Mouse (Mus musculus) stomach, postnatal 0 days (tissue): Measurements from ENCODE around the gene Slc7a6. TPM values are rescaled to one million over a fixed set of nuclear protein-coding genes. Genes with fewer than 3 reads are reported as not detected.
"Not testable (repeated sequence)": the region's sequence is repeated elsewhere in the genome, so short reads cannot be mapped to it uniquely, and the experiment has no call there.

ENCODE experiments used
- ATAC-seq: fragments of 200-750 bp; cut with Nextera tagmentation; 2 replicates; pipeline ENCODE4 v1.8.0; 2017; ENCODE audit not compliant: low FRiP score, low TSS enrichment
- DNase-seq: peaks from one replicate; pipeline ENCODE4 v3.0.0-alpha.2; 2016; ENCODE audit warnings: low spot score
- H3K27ac ChIP-seq: fragments of 300-500 bp; sonication (generic); replicated peaks from 2 replicates; pipeline ENCODE4 v1.5.1; 2014; ENCODE audit warnings: mild to moderate bottlenecking, control low read depth
- H3K27me3 ChIP-seq: fragments of 300-500 bp; sonication (generic); 2 replicates; pipeline ENCODE4 v1.6.1; 2014; ENCODE audit warnings: low read length; ENCODE audit not compliant: control insufficient read depth, insufficient read depth
- H3K36me3 ChIP-seq: fragments of 300-500 bp; sonication (generic); 2 replicates; pipeline ENCODE4 v1.6.1; 2014; ENCODE audit warnings: low read length, mixed read lengths; ENCODE audit not compliant: control insufficient read depth, insufficient read depth
- H3K4me1 ChIP-seq: fragments of 300-500 bp; sonication (generic); replicated peaks from 2 replicates; pipeline ENCODE4 v1.6.1; 2014; ENCODE audit warnings: antibody characterized with exemption; ENCODE audit not compliant: control insufficient read depth, insufficient read depth
- H3K4me2 ChIP-seq: fragments of 300-500 bp; sonication (generic); replicated peaks from 2 replicates; pipeline ENCODE4 v1.6.1; 2014; ENCODE audit warnings: low read depth, mild to moderate bottlenecking, control low read depth, moderate library complexity
- H3K4me3 ChIP-seq: fragments of 300-500 bp; sonication (generic); 2 replicates; pipeline ENCODE4 v1.5.1; 2014; ENCODE audit warnings: low read depth, low read length, control low read depth
- H3K9ac ChIP-seq: fragments of 300-500 bp; sonication (generic); 2 replicates; pipeline ENCODE4 v1.6.1; 2014; ENCODE audit warnings: mild to moderate bottlenecking, low read length, control low read depth, mixed read lengths
- H3K9me3 ChIP-seq: fragments of 300-500 bp; sonication (generic); 2 replicates; pipeline ENCODE4 v1.6.1; 2016; ENCODE audit warnings: low read length; ENCODE audit not compliant: control insufficient read depth
- CTCF ChIP-seq: IDR thresholded peaks from 2 replicates; pipeline ENCODE4 v1.5.1; 2016; ENCODE audit warnings: antibody characterized with exemption, low read depth, mild to moderate bottlenecking, moderate library complexity
- EP300 ChIP-seq: optimal IDR thresholded peaks from 2 replicates; pipeline ENCODE3; 2016; ENCODE audit warnings: antibody characterized with exemption
- WGBS: fragments of 180-500 bp; shearing (Covaris S2); extraction: QIAGEN DNeasy Blood & Tissue Kit; methylation state at CpG from one replicate; pipeline ENCODE4 v1.1.7; 2014; 5-methylcytosine and 5-hydroxymethylcytosine counted together
- polyA plus RNA-seq: library from polyadenylated mRNA; unstranded; fragments of >200 nt; fragmentation: Nextera tagmentation; extraction: Ambion mirVana; gene quantifications from 2 replicates; pipeline ENCODE4 v1.2.1, GENCODE M21; 2015

Slc7a6 gene
- polyA plus RNA-seq, 1 experiment from 2014 or later: 25.8 TPM

DNA sequence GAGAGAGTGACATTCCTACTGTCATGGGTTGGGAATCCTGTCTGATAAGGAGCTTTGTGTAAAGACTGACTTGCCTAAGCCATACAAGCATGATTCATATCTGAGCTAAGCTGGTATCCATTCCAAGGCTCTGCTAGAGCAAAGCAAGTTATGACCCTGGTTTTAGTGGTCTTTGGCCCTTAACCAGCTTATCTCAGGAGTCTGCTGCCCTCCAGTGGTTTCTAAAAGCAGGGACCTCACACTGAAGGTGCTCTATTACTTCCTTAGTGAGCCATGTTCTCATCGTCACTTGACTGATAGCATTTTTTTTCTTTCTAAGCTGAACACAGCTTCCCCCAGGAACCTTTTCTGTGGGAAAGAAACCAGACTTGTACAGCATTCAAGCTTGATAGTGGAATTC lies 30.1 kb downstream of the Slc7a6 start:
- Histone ChIP-seq H3K27me3 (no peaks in the 10 kb centered on the region), H3K4me1 (no peaks in the 10 kb centered on the region), H3K9ac (no peak overlapping the region), H3K27ac (no peak overlapping the region), H3K9me3 (no peaks in the 10 kb centered on the region), H3K4me3 (no peak overlapping the region), H3K36me3 (peaks cover 22% of the 10 kb centered on the region), H3K4me2 (no peak overlapping the region)
- TF ChIP-seq EP300 (no peak), CTCF (peak; percentile 89)
- DNase-seq: peak; percentile 37
- ATAC-seq: peak; percentile 75
- 6% methylated on average over 1 of the region's 1 CpGs for WGBS

GRCm38 (mm10) chr8:106199596-106199995 lies 30.9 kb downstream of the Slc7a6 start:
- H3K27me3 ChIP-seq, H3K4me1 ChIP-seq, H3K4me2 ChIP-seq, H3K27ac ChIP-seq, ATAC-seq, DNase-seq, H3K9me3 ChIP-seq, H3K4me3 ChIP-seq, H3K9ac ChIP-seq: not testable (repeated sequence)
- 83% methylated on average over 3 of the region's 3 CpGs for WGBS
- H3K36me3 ChIP-seq: peaks cover 24% of the 10 kb centered on the region

DNA sequence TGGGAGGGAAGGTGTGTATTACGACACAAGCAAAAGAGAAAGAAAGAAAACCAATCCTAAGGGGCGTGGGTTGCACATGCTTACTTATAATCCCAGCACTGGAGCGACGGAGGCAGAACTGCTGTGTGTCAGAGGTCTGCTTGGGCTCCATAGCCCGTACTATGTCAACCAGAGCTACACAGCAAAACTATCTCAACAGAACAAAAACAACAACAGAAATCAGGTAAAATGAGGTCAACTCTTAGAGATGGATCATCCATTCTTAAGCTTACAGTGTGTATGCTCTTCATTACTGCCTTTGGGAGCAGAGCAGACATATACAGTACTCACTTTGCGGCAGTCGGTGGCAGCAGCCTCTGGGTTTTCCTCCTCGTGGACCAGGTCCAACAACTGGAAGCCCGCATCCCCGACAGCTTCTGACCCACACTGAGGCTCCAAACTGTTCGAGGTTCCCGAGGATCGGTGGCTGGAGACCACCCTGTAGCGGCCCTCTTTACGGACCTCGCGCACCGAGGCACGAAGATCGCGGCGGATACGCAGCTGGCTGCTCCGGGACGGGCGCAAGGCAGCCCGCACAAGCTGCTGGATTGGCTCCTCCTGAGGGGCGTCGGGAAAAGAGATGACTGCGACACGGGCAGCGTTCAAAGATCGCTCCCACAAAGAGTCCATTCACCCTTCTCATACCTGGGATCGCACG lies 41.5 kb downstream of the Slc7a6 start:
- H3K4me2 ChIP-seq: peak overlapping the region; percentile 75
- ATAC-seq (peak; percentile 58), DNase-seq (peak; percentile 34)
- H3K9me3 ChIP-seq: no peaks in the 10 kb centered on the region
- H3K27me3 ChIP-seq: no peaks in the 10 kb centered on the region
- H3K9ac ChIP-seq: peak overlapping the region; percentile 91
- H3K27ac ChIP-seq: peak overlapping the region; percentile 94
- peaks cover 3% of the 10 kb centered on the region; the same call in 1 of the 2 replicates for H3K4me1 ChIP-seq
- H3K4me3 ChIP-seq: peak overlapping the region; percentile 60
- WGBS: under 1% methylated on average over 34 of the region's 35 CpGs
- no peak for TF ChIP-seq EP300
- no peak for TF ChIP-seq CTCF
- peaks cover 3% of the 10 kb centered on the region for H3K36me3 ChIP-seq

DNA sequence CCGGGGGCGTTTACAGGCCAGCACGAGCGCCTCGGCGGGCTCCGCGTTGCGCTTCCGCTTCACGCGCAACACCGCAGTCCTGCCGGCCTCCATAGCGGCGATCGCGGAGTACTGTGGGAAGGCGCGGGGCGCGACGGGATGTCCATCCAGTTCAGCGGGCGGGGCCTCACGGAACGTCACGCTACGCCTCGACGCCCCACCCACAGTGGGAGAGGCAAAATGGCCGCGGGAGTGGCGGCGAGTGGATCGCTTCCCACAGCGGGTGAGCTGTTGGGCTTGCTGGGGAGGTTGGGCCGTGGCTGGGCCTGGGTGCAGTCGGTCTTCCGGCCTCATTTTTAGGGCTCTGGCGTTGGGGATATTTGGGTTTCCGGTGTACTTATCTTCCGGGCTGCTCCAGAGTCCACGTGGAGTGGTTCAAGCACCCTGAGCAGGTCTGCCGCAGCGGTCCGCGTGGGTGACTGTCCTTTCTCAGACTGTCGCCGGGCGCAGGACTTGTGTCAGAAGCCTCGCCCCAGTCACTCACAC lies 42.2 kb downstream of the Slc7a6 start, which contains the start of the genes Slc7a6os and Prmt7:
Slc7a6os (minus strand) TSS at position 115 of the 525 bp plus-strand sequence.
Prmt7 (plus strand) TSS at position 116 of the 525 bp plus-strand sequence.
- WGBS: under 1% methylated on average over 52 of the region's 52 CpGs
- Histone ChIP-seq H3K27ac (peak within 1 kb of the TSS; percentile 94), H3K4me2 (peak within 1 kb of the TSS; percentile 75), H3K9ac (peak within 1 kb of the TSS; percentile 91), H3K4me3 (peak within 1 kb of the TSS; percentile 60), H3K27me3 (no peaks in the 10 kb centered on the region), H3K4me1 (peaks cover 3% of the 10 kb centered on the region; the same call in 1 of the 2 replicates), H3K36me3 (peaks cover 3% of the 10 kb centered on the region), H3K9me3 (no peaks in the 10 kb centered on the region)
- ATAC-seq (peak; percentile 99), DNase-seq (peak; percentile 97)
- TF ChIP-seq CTCF (peak; percentile 21; the same call in 1 of the 2 replicates), EP300 (no peak)

DNA sequence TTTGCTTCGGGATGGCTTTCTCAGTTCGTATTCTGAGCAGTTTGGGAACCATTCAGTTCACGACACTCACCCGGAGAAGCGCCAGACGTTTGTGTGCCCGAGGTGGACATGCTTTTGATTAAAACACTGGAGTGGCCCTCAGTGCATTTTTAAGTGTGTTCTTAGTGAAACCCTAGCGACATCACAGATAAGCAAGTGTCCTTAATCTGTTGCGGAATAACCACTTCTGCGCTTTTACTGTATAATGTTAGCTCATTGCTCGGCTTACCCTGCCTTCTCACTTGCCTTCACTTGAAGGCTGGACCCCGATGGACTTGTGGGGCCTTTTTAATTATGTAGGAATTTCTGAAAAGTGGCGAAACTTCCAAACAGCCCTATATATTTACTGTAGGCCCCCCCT lies 42.8 kb downstream of the Slc7a6 start:
- peaks cover 3% of the 10 kb centered on the region; the same call in 1 of the 2 replicates for H3K4me1 ChIP-seq
- H3K27ac ChIP-seq: peak overlapping the region; percentile 94
- peaks cover 3% of the 10 kb centered on the region for H3K36me3 ChIP-seq
- peak overlapping the region; percentile 91 for H3K9ac ChIP-seq
- no peaks in the 10 kb centered on the region for H3K27me3 ChIP-seq
- H3K4me2 ChIP-seq: peak overlapping the region; percentile 75
- no peak for DNase-seq
- no peak for ATAC-seq
- WGBS: 2% methylated on average over 13 of the region's 13 CpGs
- H3K9me3 ChIP-seq: no peaks in the 10 kb centered on the region
- H3K4me3 ChIP-seq: peak overlapping the region; percentile 60
- TF ChIP-seq CTCF (no peak), EP300 (no peak)

GRCm38 (mm10) chr8:106213959-106214358 lies 45.3 kb downstream of the Slc7a6 start:
- no peak overlapping the region for H3K27ac ChIP-seq
- WGBS: 95% methylated on average over 3 of the region's 3 CpGs
- no peaks in the 10 kb centered on the region for H3K9me3 ChIP-seq
- no peaks in the 10 kb centered on the region for H3K27me3 ChIP-seq
- TF ChIP-seq EP300: no peak
- no peak for TF ChIP-seq CTCF
- no peak overlapping the region for H3K4me2 ChIP-seq
- H3K4me1 ChIP-seq: peaks cover 3% of the 10 kb centered on the region; the same call in 1 of the 2 replicates
- DNase-seq (no peak), ATAC-seq (no peak)
- H3K9ac ChIP-seq: no peak overlapping the region
- H3K4me3 ChIP-seq: no peak overlapping the region
- peaks cover 3% of the 10 kb centered on the region for H3K36me3 ChIP-seq
